Mouse (Mus musculus) liver, embryonic 14.5 days (tissue): ENCODE results near the gene Mtf1. TPM values are rescaled to one million over a fixed set of nuclear protein-coding genes. Genes with fewer than 3 reads are reported as not detected.

ENCODE experiments used
- ATAC-seq: fragments of 200-750 bp; cut with Nextera tagmentation; 2 replicates; pipeline ENCODE4 v1.8.0; 2017; ENCODE audit warnings: moderate number of reproducible peaks, mild to moderate bottlenecking, moderate library complexity; ENCODE audit not compliant: insufficient read depth
- DNase-seq, 3 experiments: peaks; one replicate each; pipeline ENCODE4 v3.0.0-alpha.2; 2012 to 2013; ENCODE audit warnings: low read depth in 3 of 3, low spot score in 3 of 3
- H3K27ac ChIP-seq: fragments of 300-500 bp; sonication (generic); 2 replicates; pipeline ENCODE4 v1.5.1; 2014; ENCODE audit warnings: moderate library complexity, mild to moderate bottlenecking, control low read depth, inconsistent platforms
- H3K27me3 ChIP-seq: fragments of 300-500 bp; sonication (generic); 2 replicates; pipeline ENCODE4 v1.6.1; 2014; ENCODE audit warnings: mild to moderate bottlenecking, low read length, moderate library complexity; ENCODE audit not compliant: control insufficient read depth, insufficient read depth
- H3K36me3 ChIP-seq: fragments of 300-500 bp; sonication (generic); replicated peaks from 2 replicates; pipeline ENCODE4 v1.6.1; 2014; ENCODE audit warnings: low read depth; ENCODE audit not compliant: control insufficient read depth, insufficient read depth
- H3K4me1 ChIP-seq, 2 experiments: fragments of 200-500 bp in 1 of 2; fragments of 300-500 bp in 1 of 2; sonication (generic) in 1 of 2; replicated peaks; 2 replicates each; pipeline ENCODE4 v1.6.1; 2012 to 2014; ENCODE audit warnings: antibody characterized with exemption in 1 of 2, inconsistent platforms in 1 of 2, low read length in 1 of 2; ENCODE audit not compliant: control insufficient read depth in 2 of 2, insufficient read depth in 2 of 2
- H3K4me2 ChIP-seq: fragments of 300-500 bp; sonication (generic); 2 replicates; pipeline ENCODE4 v1.6.1; 2014; ENCODE audit warnings: low read depth, mild to moderate bottlenecking, control low read depth, moderate library complexity
- H3K4me3 ChIP-seq, 2 experiments: fragments of 200-500 bp in 1 of 2; fragments of 300-500 bp in 1 of 2; sonication (generic) in 1 of 2; 2 replicates each; pipeline ENCODE4 v1.5.1; 2012 to 2014; ENCODE audit warnings: low read depth in 2 of 2, low read length in 2 of 2, mild to moderate bottlenecking in 2 of 2, control low read depth in 1 of 2, inconsistent platforms in 1 of 2, moderate library complexity in 1 of 2; ENCODE audit not compliant: insufficient read depth in 1 of 2
- H3K9ac ChIP-seq: fragments of 300-500 bp; sonication (generic); replicated peaks from 2 replicates; pipeline ENCODE4 v1.6.1; 2014; ENCODE audit warnings: mild to moderate bottlenecking, control low read depth, moderate library complexity
- H3K9me3 ChIP-seq: fragments of 300-500 bp; sonication (generic); 2 replicates; pipeline ENCODE4 v1.6.1; 2016; ENCODE audit warnings: low read length, mixed read lengths; ENCODE audit not compliant: control insufficient read depth
- CTCF ChIP-seq: IDR thresholded peaks from 2 replicates; pipeline ENCODE4 v1.5.1; 2016; ENCODE audit warnings: antibody characterized with exemption, low read depth, control low read depth
- EP300 ChIP-seq: IDR thresholded peaks from 2 replicates; pipeline ENCODE4 v1.6.1; 2016; ENCODE audit warnings: antibody characterized with exemption, low read depth
- WGBS: fragments of 180-500 bp; shearing (Covaris S2); extraction: QIAGEN DNeasy Blood & Tissue Kit; methylation state at CpG from one replicate; pipeline ENCODE4 v1.1.7; 2014; ENCODE audit not compliant: insufficient replicate concordance; 5-methylcytosine and 5-hydroxymethylcytosine counted together
- polyA plus RNA-seq, 2 experiments: library from polyadenylated mRNA; depleted of rRNA in 1 of 2; stranded (reverse) in 1 of 2; unstranded in 1 of 2; fragments of >200 nt; fragmentation: Nextera tagmentation in 1 of 2; extraction: Ambion mirVana in 1 of 2; gene quantifications; 2 replicates each; pipeline versions ENCODE4 v1.2.1 to v1.2.3; 2012 to 2014

Mtf1 gene
- polyA plus RNA-seq, 2 experiments, result 7.1 to 10.9 TPM

DNA sequence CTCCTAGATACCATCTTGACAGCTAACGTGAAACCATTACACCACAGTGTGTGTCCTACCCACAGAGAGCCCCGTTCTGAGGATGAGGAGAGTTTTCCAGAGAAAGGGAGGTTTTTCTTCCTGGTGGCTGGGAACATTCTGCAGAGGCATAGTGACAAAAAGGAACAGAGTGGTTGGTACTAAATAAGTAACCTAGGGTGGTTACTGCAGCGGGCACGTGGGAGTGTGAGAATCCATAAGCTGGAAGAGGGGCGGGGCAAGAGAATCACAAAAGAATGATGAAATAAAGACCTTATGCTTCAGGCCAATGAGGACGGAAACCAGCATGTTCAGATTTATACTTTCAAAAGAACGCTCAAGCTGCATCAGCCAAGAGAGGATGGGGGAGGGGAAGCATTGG is 86.8 kb downstream of the Mtf1 start:
- DNase-seq, result no peak
- peaks cover 22% of the 10 kb centered on the region for H3K27me3 ChIP-seq
- 57% methylated on average over 7 of the region's 7 CpGs for WGBS

DNA sequence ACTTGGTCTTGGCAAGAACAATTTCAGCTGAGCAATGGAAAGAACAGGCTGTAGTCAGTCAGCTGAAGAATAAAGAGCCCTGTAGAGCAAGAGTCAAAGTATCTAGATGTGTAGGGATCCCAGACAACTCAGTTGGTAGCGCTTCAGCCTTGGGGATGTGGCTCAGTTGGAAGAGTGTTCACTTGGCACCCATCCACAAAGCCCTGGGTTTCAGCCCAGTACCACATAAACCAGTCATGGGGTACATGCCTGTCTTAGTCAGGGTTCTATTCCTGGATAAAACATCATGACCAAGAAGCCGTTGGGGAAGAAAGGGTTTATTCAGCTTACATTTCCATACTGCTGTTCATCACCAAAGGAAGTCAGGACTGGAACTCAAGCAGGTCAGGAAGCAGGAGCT is 88.0 kb downstream of the Mtf1 start:
- Histone ChIP-seq H3K9ac (no peak overlapping the region), H3K4me1 (no peaks in the 10 kb centered on the region), H3K27ac (no peak overlapping the region), H3K4me2 (no peak overlapping the region), H3K27me3 (peaks cover 32% of the 10 kb centered on the region), H3K36me3 (no peaks in the 10 kb centered on the region), H3K9me3 (no peaks in the 10 kb centered on the region), H3K4me3 (no peak overlapping the region)
- 73% methylated on average over 2 of the region's 2 CpGs for WGBS
- TF ChIP-seq EP300 (no peak), CTCF (no peak)
- ATAC-seq (no peak), DNase-seq (no peak)

More for the DNA sequence above, 86.8 kb downstream of the Mtf1 start:
- Histone ChIP-seq H3K36me3 (no peaks in the 10 kb centered on the region), H3K4me3 (no peak overlapping the region), H3K4me2 (no peak overlapping the region), H3K27ac (no peak overlapping the region), H3K9ac (no peak overlapping the region), H3K4me1 (no peaks in the 10 kb centered on the region), H3K9me3 (no peaks in the 10 kb centered on the region)
- TF ChIP-seq EP300, result no peak
- no peak for TF ChIP-seq CTCF
- no peak for ATAC-seq

DNA sequence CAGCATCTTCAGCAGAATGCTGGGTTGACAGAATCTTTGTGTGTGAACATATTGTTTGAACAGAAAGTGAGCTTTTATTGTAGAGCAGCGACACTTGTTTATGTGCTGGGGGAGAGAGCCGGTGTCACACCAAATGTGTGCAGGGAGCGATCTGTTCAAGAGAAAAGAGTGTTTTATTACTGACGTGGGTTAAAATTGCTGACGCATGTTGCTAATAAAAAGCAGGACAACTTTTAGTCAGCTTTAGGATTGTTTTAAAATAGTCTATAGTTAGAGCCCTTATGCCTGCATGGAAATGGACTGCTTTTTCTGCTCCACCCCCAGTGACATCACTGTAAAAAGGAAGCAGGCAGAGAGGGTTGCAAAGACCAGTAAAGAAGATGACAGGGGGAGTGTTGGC is 88.9 kb downstream of the Mtf1 start:
- WGBS, result 60% methylated on average over 5 of the region's 5 CpGs
- peaks cover 35% of the 10 kb centered on the region for H3K27me3 ChIP-seq

DNA sequence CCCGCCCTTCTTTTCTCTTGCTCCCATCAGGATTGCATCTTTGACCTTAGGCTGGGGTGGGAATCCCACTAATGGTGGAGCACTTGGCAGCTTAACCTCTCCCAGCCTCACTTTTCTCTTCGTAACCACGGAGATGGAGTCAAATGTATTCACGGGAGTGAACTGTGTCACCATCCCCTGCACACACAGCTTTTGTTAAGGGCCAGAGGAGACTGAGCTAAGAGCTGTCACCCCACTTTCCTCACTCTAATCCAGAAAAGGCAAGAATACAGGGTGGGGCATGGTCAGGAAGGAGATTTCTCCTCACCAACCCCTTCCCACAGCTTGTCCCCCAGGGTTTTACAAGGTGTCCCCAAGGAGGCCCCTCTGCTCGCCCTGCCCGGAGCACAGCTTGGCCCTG is 91.9 kb downstream of the Mtf1 start:
- no peaks in the 10 kb centered on the region for H3K36me3 ChIP-seq
- no peak overlapping the region for H3K9ac ChIP-seq
- DNase-seq (no peak), ATAC-seq (no peak)
- H3K4me3 ChIP-seq, result no peak overlapping the region
- TF ChIP-seq EP300 (no peak), CTCF (no peak)
- H3K27me3 ChIP-seq, result peaks cover 37% of the 10 kb centered on the region
- no peak overlapping the region for H3K4me2 ChIP-seq
- WGBS, result 30% methylated on average over 6 of the region's 6 CpGs
- H3K4me1 ChIP-seq, result no peaks in the 10 kb centered on the region
- no peaks in the 10 kb centered on the region for H3K9me3 ChIP-seq
- no peak overlapping the region for H3K27ac ChIP-seq

More for the DNA sequence above, 88.9 kb downstream of the Mtf1 start:
- H3K36me3 ChIP-seq, result no peaks in the 10 kb centered on the region
- H3K9me3 ChIP-seq, result no peaks in the 10 kb centered on the region
- no peak overlapping the region for H3K4me3 ChIP-seq
- no peak overlapping the region for H3K27ac ChIP-seq
- ATAC-seq (no peak), DNase-seq (no peak)
- no peaks in the 10 kb centered on the region for H3K4me1 ChIP-seq
- TF ChIP-seq CTCF (no peak), EP300 (no peak)
- H3K4me2 ChIP-seq, result no peak overlapping the region
- no peak overlapping the region for H3K9ac ChIP-seq

DNA sequence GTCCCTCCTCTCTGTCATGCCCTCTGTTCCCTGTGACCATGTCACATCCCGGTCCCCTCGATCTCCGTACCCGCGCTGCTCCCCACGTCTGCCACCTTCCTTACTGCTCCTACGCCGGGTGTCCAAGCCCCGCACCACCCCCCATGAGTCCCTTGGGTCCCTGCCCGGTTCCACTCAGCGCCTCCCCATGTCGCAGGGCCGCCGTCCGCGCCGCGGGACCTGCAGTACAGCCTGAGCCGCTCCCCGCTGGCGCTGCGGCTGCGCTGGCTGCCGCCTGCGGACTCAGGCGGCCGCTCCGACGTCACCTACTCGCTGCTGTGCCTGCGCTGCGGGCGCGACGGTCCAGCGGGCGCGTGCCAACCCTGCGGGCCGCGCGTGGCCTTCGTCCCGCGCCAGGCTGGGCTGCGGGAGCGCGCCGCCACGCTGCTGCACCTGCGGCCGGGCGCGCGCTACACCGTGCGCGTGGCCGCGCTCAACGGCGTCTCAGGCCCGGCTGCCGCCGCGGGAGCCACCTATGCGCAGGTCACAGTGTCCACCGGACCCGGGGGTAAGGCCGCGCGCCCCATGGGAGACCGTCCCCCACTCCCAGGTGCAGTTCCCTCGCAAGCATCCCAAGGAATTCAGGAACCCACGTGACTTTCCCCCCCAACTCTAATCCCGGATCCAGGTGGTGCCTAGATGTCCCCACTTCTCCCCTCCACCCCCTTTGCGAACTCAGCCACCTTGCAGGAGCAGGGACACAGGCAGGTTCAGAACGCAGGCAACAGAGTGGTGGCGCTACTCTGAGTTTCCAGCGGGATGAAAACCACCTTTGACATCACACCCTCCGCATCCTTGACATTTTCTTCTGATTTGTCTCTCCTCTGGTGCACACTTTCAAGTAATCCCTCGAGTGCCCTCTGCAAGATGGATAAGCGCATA is 92.9 kb downstream of the Mtf1 start:
- no peak for ATAC-seq
- H3K36me3 ChIP-seq, result no peaks in the 10 kb centered on the region
- H3K4me3 ChIP-seq, result 0 out of 4 replicates have a peak overlapping the region, but pooled peaks of 1 of the 2 experiments have one; percentile 21
- peaks cover 37% of the 10 kb centered on the region for H3K27me3 ChIP-seq
- H3K4me2 ChIP-seq, result peak overlapping the region; percentile 35
- no peaks in the 10 kb centered on the region for H3K9me3 ChIP-seq
- H3K4me1 ChIP-seq, result peaks cover 2% of the 10 kb centered on the region in 2 experiments; a peak in 1 of 4 replicates
- no peak overlapping the region for H3K9ac ChIP-seq
- WGBS, result 3% methylated on average over 79 of the region's 83 CpGs
- TF ChIP-seq CTCF (no peak), EP300 (no peak)
- H3K27ac ChIP-seq, result no peak overlapping the region
- DNase-seq, result no peak
